Mouse (Mus musculus) monocyte, adult 5-6 weeks (primary cell): ENCODE measurements around the gene Sulf2. TPM values are rescaled to one million over a fixed set of nuclear protein-coding genes. Genes with fewer than 3 reads are reported as not detected.

Experiments
- ATAC-seq: fragments of 153-309, 156-312 bp; replicated peaks from 2 replicates; pipeline ENCODE4 v1.8.0; 2017; ENCODE audit warnings: mild to moderate bottlenecking; ENCODE audit not compliant: low TSS enrichment, insufficient number of reproducible peaks, severe bottlenecking, poor library complexity, low FRiP score
- total RNA-seq: library from RNA; stranded (forward); fragments of 200-1000, 200-491, 200-594 nt; gene quantifications from 3 replicates; pipeline ENCODE4 v1.2.3, GENCODE M21; 2017

The Sulf2 gene
- total RNA-seq, 1 experiment from 2014 or later, result 20.9 TPM

- ATAC-seq, result no peak
These were observed 24.7 kb upstream of the Sulf2 start for GRCm38 (mm10) chr2:166180136-166180649.

GRCm38 (mm10) chr2:166179457-166180101, 24.1 kb upstream of the Sulf2 start:
- ATAC-seq, result no peak

DNA sequence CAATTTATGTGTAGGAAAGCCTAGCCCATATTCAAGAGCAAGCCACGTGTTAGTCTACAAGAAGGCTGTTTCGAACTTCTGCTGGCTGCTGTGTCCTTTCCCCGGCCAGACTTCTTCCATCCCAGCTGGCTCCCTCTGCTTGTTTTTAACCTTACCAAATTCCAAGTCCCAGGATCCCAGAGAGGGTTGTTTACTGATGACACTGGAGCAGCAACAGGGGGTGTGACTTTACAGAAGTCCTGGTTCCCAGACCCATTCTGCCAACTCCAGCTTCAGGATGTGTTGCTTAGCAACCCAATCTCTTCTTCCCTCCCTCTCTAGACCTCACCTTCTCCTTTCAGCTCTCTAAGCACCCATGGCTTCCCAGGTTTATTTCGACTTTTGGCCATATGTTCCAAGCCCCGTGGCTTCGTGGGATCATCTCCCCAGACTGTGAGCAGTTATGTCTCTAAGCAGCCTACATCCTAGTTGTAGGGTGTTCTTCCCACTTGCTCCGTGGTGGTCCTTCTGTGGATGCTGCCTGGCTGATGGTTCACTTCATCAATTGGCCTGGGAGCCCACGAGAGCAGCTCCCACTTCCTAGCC, 20.2 kb upstream of the Sulf2 start:
- no peak for ATAC-seq

GRCm38 (mm10) chr2:166175145-166175544, 19.7 kb upstream of the Sulf2 start:
- no peak for ATAC-seq

- no peak for ATAC-seq
These were observed 17.7 kb upstream of the Sulf2 start for GRCm38 (mm10) chr2:166173169-166173568.

DNA sequence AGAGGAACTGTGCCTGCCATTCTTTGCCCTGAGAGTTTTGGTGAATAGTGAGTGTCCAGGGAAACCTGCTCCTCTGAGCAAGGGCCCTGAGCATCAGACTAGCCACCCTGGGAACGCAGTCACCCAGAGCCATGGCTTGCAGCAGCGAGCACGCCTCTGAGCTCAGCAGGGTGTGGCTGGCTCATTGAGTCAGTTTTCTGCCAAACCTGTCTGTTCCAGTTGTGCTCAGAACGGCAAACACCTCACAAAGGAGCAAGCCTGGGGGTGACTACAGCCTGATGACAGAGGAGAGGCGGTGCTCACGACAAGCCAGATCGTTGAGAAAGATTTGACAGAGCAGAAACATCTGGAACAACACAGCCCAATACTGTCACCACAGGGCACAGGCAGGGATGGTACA, 14.7 kb upstream of the Sulf2 start:
- ATAC-seq, result no peak

DNA sequence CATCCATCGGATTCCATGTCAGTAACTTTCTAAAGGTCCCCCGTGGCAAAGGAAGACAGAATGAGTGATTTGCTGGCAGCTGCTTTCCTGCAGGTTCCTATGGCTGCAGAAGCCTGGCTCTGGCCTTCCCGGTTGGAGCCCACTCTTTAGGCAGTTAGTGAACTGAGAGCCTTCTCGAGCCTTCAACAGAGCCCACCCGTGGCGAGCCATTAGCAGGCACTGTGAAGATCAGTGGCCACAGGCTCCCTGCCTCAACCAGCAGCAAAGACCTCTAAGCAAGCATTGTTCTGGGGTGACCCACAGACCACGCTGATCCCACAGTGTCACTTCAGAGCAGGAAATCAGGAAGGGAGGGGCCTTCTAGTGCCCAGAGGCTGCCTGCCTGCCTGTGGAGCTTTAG, 13.4 kb upstream of the Sulf2 start:
- no peak for ATAC-seq

GRCm38 (mm10) chr2:166167387-166167786, 11.9 kb upstream of the Sulf2 start:
- ATAC-seq, result no peak

- no peak for ATAC-seq
These were observed 9.9 kb upstream of the Sulf2 start for GRCm38 (mm10) chr2:166165396-166165795.

GRCm38 (mm10) chr2:166164601-166165000, 9.1 kb upstream of the Sulf2 start:
- no peak for ATAC-seq

GRCm38 (mm10) chr2:166163917-166164316, 8.5 kb upstream of the Sulf2 start:
- no peak for ATAC-seq

DNA sequence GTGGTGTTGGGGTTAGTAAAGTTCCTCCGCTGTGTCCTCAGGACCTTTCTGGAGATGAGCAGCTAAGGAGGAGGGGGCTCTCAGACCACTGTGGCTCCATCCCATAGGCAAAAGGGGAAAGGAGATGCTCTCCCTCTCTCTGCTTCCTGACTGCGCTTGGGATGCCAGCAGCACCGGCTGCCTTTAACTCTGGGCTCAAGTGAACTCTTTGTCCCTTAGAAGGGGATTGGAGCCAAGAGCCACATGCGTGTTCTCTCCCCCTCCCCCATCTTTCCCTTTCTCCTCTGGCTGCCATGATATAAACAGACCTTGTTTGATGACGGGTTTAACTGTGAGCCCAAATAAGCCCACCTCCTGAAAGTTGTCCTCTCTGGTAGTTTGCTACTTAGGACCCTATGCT, 7.8 kb upstream of the Sulf2 start:
- ATAC-seq, result no peak

GRCm38 (mm10) chr2:166162160-166162559, 6.7 kb upstream of the Sulf2 start:
- ATAC-seq, result no peak

GRCm38 (mm10) chr2:166159276-166159675, 3.8 kb upstream of the Sulf2 start:
- ATAC-seq, result no peak

GRCm38 (mm10) chr2:166157767-166158561, 2.5 kb upstream of the Sulf2 start:
- no peak for ATAC-seq

DNA sequence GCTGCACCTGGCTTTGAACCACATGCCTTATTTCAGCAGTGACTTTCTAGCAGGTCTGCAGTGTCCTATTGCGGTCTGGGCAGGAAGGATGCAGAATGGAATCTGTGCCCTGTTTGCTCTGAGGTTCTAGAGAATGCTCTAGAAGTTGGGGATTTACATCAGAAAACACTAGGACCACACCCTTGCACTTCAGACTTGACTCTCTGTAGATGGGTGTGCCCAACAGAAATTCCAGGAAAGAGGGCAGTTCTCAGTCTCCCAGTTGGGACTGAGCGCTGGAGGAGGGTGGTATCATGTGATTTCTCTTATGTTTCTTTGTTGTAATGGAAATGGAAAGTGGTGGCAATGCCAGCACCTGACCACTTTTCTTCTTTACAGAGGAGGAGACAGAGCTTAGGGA, 1.7 kb upstream of the Sulf2 start:
- no peak for ATAC-seq

- ATAC-seq, result no peak
These were observed 659 bp upstream of the Sulf2 start for GRCm38 (mm10) chr2:166156122-166156521.

DNA sequence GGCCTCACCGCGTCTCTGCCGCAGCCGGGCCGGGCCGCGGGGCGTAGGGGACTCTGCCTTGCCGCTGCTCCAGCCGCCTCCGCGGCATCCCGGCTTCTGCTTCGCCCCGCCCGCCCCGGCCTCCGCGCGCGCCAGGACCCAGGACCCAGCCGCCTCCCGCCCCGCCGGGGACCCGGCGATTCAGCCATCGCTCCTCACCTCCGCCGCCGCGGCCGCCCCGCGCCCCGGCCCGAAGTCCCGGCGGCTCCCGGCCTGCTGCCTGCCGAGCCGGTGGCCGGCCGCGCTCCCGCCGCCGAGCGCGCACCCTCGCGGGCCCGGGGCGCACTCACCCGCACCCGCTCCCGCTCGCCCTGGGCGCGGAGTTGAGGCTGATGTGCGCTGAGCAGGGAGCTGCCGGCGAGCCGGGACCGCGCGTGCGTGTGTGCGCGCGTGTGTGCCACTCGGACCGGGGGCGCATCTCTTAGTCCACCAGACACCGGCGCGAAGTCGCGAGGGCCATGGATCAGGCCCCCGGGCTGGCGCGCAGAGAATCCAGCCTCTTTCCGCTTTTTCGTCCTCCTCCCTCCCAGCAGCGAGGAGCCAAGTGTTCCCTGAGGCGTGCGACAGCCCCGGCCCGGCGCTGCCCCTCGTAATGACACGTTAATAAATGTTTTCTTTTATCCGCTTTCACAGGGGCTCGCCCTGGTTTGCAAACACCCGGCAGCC, 562 bp downstream of the Sulf2 start:
- ATAC-seq, result no peak
